Mouse (Mus musculus) CH12.LX (cell line): ENCODE measurements at regions not wholly inside any gene's neighbourhood (a gene's known extent, or its start where the extent isn't known, plus 50 kb on each side); places are given as distances from the start of the nearest gene placed in this dataset.

Experiments
- BHLHE40 ChIP-seq: IDR thresholded peaks from 2 replicates; pipeline ENCODE4 v1.6.1; 2011; ENCODE audit warnings: mild to moderate bottlenecking, low read depth, low read length, improper control_type of control experiment
- CHD1 ChIP-seq: IDR thresholded peaks from 2 replicates; pipeline ENCODE4 v1.6.1; 2012; ENCODE audit warnings: low read depth, low read length, improper control_type of control experiment, inconsistent platforms
- CTCF ChIP-seq, 2 experiments: IDR thresholded peaks in 1 of 2; conservative IDR thresholded peaks in 1 of 2; 2 replicates each; pipeline ENCODE4 v1.5.1; 2011 to 2012; ENCODE audit warnings: low read depth in 2 of 2, low read length in 2 of 2, improper control_type of control experiment in 1 of 2, inconsistent platforms in 1 of 2, mild to moderate bottlenecking in 1 of 2, moderate library complexity in 1 of 2
- MAZ ChIP-seq: IDR thresholded peaks from 2 replicates; pipeline ENCODE4 v1.6.1; 2012; ENCODE audit warnings: low read depth, mild to moderate bottlenecking, inconsistent platforms, low read length, improper control_type of control experiment, moderate library complexity
- POLR2A ChIP-seq: IDR thresholded peaks from 2 replicates; pipeline ENCODE4 v1.6.1; 2011; ENCODE audit warnings: low read depth, mild to moderate bottlenecking, improper control_type of control experiment, low read length
- POLR2AphosphoS2 ChIP-seq: IDR thresholded peaks from 2 replicates; pipeline ENCODE4 v1.6.1; 2011; ENCODE audit warnings: low read depth, low read length, improper control_type of control experiment
- TBP ChIP-seq: conservative IDR thresholded peaks from 2 replicates; pipeline ENCODE4 v1.6.1; 2011; ENCODE audit warnings: low read depth, low read length, improper control_type of control experiment
- TCF12 ChIP-seq: IDR thresholded peaks from 2 replicates; pipeline ENCODE4 v1.6.1; 2014; ENCODE audit warnings: low read depth, mild to moderate bottlenecking, inconsistent platforms, low read length, improper control_type of control experiment
- USF2 ChIP-seq: conservative IDR thresholded peaks from 2 replicates; pipeline ENCODE4 v1.6.1; 2011; ENCODE audit warnings: low read depth, low read length, improper control_type of control experiment
- ZNF384 ChIP-seq: IDR thresholded peaks from 2 replicates; pipeline ENCODE4 v1.6.1; 2012; ENCODE audit warnings: low read depth, low read length, improper control_type of control experiment, inconsistent platforms

DNA sequence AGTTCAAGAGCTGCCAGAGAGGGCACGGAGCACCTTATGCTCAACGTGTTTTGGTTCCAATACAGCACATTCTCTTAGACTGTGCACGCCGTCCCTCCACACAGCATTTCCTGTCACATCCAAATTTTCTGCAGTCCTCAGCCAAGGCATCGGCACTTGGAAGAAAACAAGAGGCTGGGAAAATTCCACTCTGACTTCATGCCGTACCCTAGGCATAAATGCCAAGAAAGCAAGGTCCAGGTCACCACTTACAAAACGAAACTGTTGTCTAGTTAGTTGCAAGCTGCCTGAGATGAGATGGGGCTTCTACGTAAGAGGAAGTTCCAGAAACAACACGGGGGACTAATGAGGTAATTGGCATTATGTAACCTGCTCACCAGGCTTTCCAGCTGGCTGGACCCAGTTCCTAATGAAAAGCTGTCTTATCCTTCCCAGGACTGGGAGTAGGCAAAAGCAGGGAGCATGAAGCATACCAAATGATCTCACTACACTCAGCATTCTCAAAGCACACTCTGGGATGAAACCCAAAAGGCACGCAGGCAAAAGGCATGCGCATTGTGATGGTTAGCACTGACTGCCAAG, 427.8 kb upstream of the Kif2a start:
- TF ChIP-seq CTCF (conservative IDR thresholded peaks at IDR 0.05 in 1 of 2, IDR thresholded peaks at IDR 0.05 in 1 of 2; ENCODE audit: low read depth in 2 of 2, low read length in 2 of 2) (no peak), POLR2A (no peak), POLR2AphosphoS2 (no peak), TCF12 (no peak), ZNF384 (no peak), TBP (no peak), CHD1 (no peak), MAZ (no peak), BHLHE40 (no peak), USF2 (no peak)
